Mouse (Mus musculus) frontal cortex, adult (tissue): ENCODE results near the gene Spout1.

ENCODE experiments used
- ATAC-seq: cut with Nextera tagmentation; 2 replicates; pipeline ENCODE4 v1.9.2; 2017; ENCODE audit warnings: mild to moderate bottlenecking, moderate library complexity, mixed read lengths; ENCODE audit not compliant: low TSS enrichment

Spout1 gene

GRCm38 (mm10) chr2:30177700-30178675 lies at the start of gene Spout1:
Gene Spout1 (minus strand): TSS chr2:30178459.
- ATAC-seq = peak; percentile 99

DNA sequence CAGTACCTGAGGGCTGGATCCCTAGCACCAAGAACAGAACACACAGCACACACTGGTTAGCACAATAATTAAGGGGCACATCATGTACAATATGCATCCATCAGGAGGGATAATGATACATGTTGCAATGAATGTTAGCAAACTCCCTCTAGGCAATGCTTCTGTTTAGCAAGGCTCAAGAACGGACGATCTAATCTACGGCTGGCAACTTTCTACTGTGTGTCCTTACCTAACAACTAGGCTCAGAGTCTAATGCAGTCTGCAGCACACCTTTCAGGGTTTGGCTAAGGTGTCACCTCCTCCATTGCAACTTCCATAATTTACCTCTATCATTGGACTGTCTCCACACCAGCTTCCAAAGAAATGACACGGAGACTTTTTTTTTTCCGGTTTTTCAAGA lies 38.0 kb upstream of the Spout1 start:
- no peak for ATAC-seq

GRCm38 (mm10) chr2:30215493-30215892 lies 37.2 kb upstream of the Spout1 start:
- ATAC-seq = no peak

GRCm38 (mm10) chr2:30214745-30215144 lies 36.5 kb upstream of the Spout1 start:
- ATAC-seq = no peak

- ATAC-seq = no peak
Measured at GRCm38 (mm10) chr2:30212951-30213350, 34.7 kb upstream of the Spout1 start.

- no peak for ATAC-seq
Measured at GRCm38 (mm10) chr2:30212169-30212545, 33.9 kb upstream of the Spout1 start.

DNA sequence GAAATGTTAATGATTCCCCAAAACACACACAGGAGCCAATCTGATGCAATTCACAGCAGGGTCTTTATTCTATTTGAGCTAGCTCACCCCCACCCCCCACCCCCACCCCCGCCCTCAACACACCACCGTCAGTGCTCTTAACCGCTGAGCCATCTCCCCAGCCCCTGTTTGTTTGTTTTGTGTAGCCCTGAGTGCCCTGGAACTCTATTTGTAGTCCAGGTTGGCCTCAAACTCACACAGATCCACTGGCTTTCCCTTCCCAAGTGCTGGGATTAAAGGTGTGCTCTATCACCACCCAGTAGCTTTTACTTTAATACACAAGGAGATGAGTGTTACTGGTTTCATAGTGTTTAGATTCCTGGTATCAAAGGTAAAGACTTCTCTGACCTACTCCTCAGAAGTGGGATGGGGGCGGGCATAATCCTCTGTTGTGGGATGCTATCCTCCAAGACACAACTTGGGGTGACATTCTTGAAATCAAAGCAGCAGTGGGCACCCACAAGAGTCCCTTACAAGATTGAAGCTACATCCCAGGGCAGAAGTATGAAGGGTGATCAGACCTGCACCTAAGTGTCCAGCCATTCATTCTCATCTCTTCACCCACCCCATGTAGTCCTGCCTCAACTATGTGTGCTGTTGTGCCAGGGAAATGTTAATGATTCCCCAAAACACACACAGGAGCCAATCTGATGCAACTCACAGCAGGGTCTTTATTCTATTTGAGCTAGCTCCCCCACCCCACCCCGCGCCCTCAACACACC lies 33.3 kb upstream of the Spout1 start:
- no peak for ATAC-seq

- no peak for ATAC-seq
Measured at GRCm38 (mm10) chr2:30207886-30208285, 29.6 kb upstream of the Spout1 start.

GRCm38 (mm10) chr2:30207401-30207800 lies 29.1 kb upstream of the Spout1 start:
- no peak for ATAC-seq

DNA sequence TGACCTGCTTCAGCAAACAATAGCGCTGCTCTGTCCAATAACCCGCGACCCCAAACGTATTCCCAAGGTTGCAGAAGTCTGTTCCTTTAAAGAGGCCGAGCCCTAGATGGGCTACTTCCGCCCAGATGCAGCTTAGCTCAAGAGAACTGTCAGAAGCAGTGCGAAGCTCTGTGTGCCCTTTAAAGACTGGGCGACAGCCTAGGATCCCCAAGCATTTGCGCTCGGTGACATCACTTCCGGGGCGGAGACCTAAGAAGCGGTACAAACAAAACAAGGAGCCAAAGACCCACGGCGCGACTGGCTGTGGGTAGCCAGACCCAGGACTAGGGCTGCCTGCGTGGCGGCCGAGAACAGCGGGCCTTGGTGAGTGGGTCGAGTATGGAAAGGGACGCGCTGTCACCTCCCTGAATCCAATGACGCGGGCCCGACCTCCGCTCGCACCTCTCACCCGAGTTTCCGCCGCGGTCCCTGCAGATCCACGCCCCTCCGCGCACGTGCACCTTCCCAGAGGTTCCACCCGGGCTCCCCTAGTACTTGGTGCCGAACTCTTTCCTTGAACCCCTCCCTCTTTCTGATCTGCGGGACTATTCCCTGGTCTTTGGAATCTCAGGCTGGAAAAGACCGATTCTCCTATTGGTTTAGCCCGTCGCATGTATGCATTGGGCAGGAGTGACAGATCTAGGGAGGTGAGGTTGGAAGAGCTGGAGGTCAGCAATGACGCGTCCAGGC lies 27.5 kb upstream of the Spout1 start, which contains the start of gene Kyat1:
Kyat1 (minus strand) TSS at position 219 of the 729 bp plus-strand sequence.
- ATAC-seq = peak; percentile 99

DNA sequence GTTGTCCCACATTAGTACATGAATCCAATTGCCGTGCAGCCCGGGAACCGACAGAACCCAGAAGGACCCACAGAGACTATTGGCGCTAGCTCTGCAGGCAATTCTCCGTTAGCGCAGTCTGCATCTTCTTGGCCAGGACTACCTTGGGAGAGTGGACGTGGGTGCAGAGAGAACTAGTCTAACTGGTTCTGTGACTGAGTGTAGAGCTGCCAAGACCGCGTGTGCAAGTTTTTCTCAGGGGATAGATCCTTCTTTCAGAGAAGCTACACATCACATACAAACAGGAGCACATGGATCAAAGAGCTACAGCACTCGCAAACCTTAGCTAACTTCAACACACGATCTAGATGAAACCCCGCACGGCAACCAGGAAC lies 27.0 kb upstream of the Spout1 start:
- peak; percentile 75 for ATAC-seq

DNA sequence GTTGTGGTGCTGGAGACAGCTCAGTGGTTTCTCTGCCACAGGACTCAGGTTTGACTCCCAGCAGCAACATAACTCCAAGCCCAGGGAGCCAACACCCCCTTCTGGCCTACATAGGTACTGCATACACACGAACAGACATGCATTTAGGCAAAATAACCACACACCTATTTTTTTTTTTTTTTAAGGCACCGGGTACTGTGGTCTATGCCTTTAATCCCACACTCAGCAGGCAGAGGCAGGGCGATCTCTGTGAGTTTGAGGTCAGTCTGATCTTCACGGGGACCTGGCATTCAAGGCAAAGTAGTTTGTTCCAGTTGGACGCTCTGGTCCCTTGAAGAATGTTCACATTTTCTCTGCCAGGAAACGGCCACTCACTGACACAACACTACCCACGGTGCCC lies 25.2 kb upstream of the Spout1 start:
- no peak for ATAC-seq

GRCm38 (mm10) chr2:30200388-30200925 lies 22.2 kb upstream of the Spout1 start:
- ATAC-seq = no peak

DNA sequence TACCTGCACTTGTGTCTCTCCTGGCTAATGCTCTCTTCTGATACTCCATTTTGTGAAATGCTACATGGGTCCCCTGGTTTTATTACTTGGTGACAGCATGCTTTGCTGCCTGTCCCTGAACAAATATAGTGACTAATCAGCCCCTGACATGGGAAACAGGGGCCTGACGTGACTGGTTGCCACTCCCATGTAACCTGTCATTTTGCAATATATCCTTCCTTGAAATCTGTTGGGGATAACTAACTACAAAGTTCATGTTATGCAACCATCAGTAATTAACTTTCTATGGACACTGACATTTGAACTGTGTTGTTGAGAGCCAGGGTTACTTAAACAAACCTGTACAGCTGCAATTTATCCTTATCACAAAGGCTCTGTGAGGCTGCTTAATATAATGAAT lies 21.7 kb upstream of the Spout1 start:
- ATAC-seq = no peak

DNA sequence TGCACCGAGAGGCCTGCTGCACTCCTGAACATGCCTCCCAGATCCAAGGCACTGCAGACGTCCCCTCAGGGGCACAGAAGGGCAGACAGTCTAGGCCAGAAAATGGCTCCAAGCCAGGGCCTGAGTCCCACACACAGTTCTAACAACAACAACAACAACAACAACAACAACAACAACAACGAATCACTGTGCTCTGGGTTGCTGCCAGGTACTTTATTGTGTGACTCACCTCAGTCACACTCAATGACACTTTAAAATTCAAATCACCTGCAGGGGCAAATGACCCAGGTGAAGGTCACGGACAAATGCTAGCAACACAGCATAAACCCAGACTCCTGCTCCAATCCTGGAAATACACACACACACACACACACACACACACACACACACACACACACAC lies 19.8 kb upstream of the Spout1 start:
- ATAC-seq = no peak

GRCm38 (mm10) chr2:30194656-30195055 lies 16.4 kb upstream of the Spout1 start:
- no peak for ATAC-seq

DNA sequence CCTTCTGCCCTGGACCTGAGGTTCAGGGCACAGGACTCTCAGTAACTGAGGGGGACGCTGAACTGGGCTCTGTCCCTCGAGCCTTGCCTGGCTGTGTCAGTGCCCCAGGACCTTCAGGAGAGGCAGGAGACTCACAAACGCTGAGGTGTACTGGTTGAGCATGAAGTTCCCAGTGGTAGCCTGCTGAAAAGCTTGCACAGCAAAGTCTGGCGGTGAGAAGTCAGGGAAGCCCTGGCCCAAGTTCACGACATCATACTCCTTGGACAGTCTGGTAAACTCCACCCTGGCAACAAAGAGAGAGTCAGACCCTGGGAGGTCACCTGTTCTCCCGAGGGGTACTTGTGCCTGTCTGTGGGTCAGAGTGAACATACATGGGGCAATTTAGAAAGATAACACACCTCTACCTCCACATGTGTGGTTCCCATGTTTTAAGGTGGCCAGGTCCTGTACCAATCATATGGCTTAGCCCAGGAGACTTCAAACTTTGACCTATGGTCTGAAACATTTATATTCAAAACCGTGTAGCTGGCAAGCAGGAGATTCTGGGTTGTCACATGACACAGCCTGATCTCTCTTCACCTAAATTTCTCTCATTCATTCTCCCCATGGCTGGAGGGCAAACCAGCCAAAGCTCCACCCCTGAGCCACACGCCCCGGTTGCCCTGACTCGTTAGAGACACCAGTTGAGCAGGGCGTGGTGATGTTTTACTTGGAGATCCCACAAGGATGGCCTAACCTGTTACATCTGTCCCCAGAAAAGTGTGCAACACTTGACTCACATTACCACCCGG lies 13.7 kb upstream of the Spout1 start:
- ATAC-seq = no peak

- no peak for ATAC-seq
Measured at GRCm38 (mm10) chr2:30185681-30186080, 7.4 kb upstream of the Spout1 start.

GRCm38 (mm10) chr2:30185276-30185675 lies 7.0 kb upstream of the Spout1 start:
- ATAC-seq = no peak

GRCm38 (mm10) chr2:30183721-30184120 lies 5.5 kb upstream of the Spout1 start:
- no peak for ATAC-seq

DNA sequence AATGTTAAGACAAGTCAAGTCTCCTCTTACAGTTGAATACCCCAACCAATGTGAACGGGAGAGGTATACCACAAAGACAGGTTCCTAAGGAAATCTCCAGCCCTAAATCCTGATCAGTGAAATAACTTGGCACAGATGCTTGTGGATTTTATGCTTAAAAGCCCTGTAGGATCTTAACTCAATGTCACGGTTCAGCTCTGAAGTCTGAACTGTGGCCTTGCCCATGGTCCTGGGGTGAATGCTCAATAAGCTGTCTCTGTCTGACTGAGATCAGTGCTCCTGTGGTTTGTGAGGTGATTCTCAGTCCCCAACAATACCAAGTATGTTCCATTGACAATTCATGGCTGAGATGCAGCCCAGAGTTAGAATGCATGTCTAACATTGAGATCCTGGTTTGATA lies 4.2 kb upstream of the Spout1 start:
- no peak for ATAC-seq
